Mouse (Mus musculus) embryo, embryonic 11.5 days (tissue): ENCODE measurements around the gene Jmjd8.
A peak's percentile ranks its signal among the peaks of the same experiment; 100 is the strongest.

ENCODE experiments used
- DNase-seq: peaks from one replicate; pipeline ENCODE4 v3.0.0-alpha.2; 2012; ENCODE audit warnings: low read depth, low spot score

Gene Jmjd8

GRCm38 (mm10) chr17:25808789-25809605, 19.7 kb upstream of the Jmjd8 start, which contains the start of gene Fbxl16:
Gene Fbxl16, plus strand, starts transcription at chr17:25809085.
- no peak for DNase-seq

- DNase-seq = no peak
Observed at GRCm38 (mm10) chr17:25809606-25810340, 18.9 kb upstream of the Jmjd8 start.

GRCm38 (mm10) chr17:25810890-25811289, 17.8 kb upstream of the Jmjd8 start:
- no peak for DNase-seq

- DNase-seq = no peak
Observed at GRCm38 (mm10) chr17:25813471-25813870, 15.2 kb upstream of the Jmjd8 start.

GRCm38 (mm10) chr17:25817662-25818061, 11.0 kb upstream of the Jmjd8 start:
- DNase-seq = no peak

GRCm38 (mm10) chr17:25818851-25819780, 9.6 kb upstream of the Jmjd8 start:
- no peak for DNase-seq

- peak; percentile 75 for DNase-seq
Observed at GRCm38 (mm10) chr17:25823452-25823851, 5.2 kb upstream of the Jmjd8 start, which contains the start of gene Wdr24. Gene Wdr24, plus strand, starts transcription at chr17:25823627.

- no peak for DNase-seq
Observed at GRCm38 (mm10) chr17:25824362-25825142, 4.1 kb upstream of the Jmjd8 start.

- no peak for DNase-seq
Observed at GRCm38 (mm10) chr17:25825311-25825710, 3.4 kb upstream of the Jmjd8 start.

GRCm38 (mm10) chr17:25825984-25826570, 2.6 kb upstream of the Jmjd8 start:
- no peak for DNase-seq

- DNase-seq = no peak
Observed at GRCm38 (mm10) chr17:25827011-25827410, 1.7 kb upstream of the Jmjd8 start.

- no peak for DNase-seq
Observed at GRCm38 (mm10) chr17:25827546-25828222, 983 bp upstream of the Jmjd8 start.

- DNase-seq = no peak
Observed at GRCm38 (mm10) chr17:25828223-25828594, 458 bp upstream of the Jmjd8 start.

GRCm38 (mm10) chr17:25829558-25830017, 921 bp downstream of the Jmjd8 start:
- DNase-seq = no peak

- DNase-seq = no peak
Observed at GRCm38 (mm10) chr17:25830200-25830753, 1.6 kb downstream of the Jmjd8 start.

GRCm38 (mm10) chr17:25830806-25831431, 2.3 kb downstream of the Jmjd8 start:
- DNase-seq = no peak

- no peak for DNase-seq
Observed at GRCm38 (mm10) chr17:25831451-25832281, 3.0 kb downstream of the Jmjd8 start.
